Mouse (Mus musculus) kidney, postnatal 0 days (tissue): ENCODE measurements around the gene Rab21. TPM values are rescaled to one million over a fixed set of nuclear protein-coding genes. Genes with fewer than 3 reads are reported as not detected.

Experiments used
- ATAC-seq: fragments of 200-750 bp; cut with Nextera tagmentation; replicated peaks from 2 replicates; pipeline ENCODE4 v1.8.0; 2017; ENCODE audit warnings: low read depth, moderate number of reproducible peaks, moderate TSS enrichment, moderate library complexity; ENCODE audit not compliant: low FRiP score
- DNase-seq: peaks from one replicate; pipeline ENCODE4 v3.0.0-alpha.2; 2016; ENCODE audit warnings: low spot score
- H3K27ac ChIP-seq: fragments of 300-500 bp; sonication (generic); 2 replicates; pipeline ENCODE4 v1.5.1; 2014; ENCODE audit warnings: mild to moderate bottlenecking
- H3K27me3 ChIP-seq: fragments of 300-500 bp; sonication (generic); 2 replicates; pipeline ENCODE4 v1.6.1; 2014; ENCODE audit warnings: low read length, mixed read lengths; ENCODE audit not compliant: insufficient read depth
- H3K36me3 ChIP-seq: fragments of 300-500 bp; sonication (generic); 2 replicates; pipeline ENCODE4 v1.6.1; 2014; ENCODE audit warnings: low read length, mixed read lengths; ENCODE audit not compliant: insufficient read depth
- H3K4me1 ChIP-seq: fragments of 300-500 bp; sonication (generic); replicated peaks from 2 replicates; pipeline ENCODE4 v1.6.1; 2014; ENCODE audit warnings: antibody characterized with exemption, low read length, mixed read lengths; ENCODE audit not compliant: insufficient read depth
- H3K4me2 ChIP-seq: fragments of 300-500 bp; sonication (generic); 2 replicates; pipeline ENCODE4 v1.6.1; 2014; ENCODE audit warnings: mild to moderate bottlenecking, low read length, moderate library complexity, mixed read lengths
- H3K4me3 ChIP-seq: fragments of 300-500 bp; sonication (generic); replicated peaks from 2 replicates; pipeline ENCODE4 v1.5.1; 2014; ENCODE audit warnings: low read depth, low read length
- H3K9ac ChIP-seq: fragments of 300-500 bp; sonication (generic); 2 replicates; pipeline ENCODE4 v1.6.1; 2014; ENCODE audit warnings: low read depth, low read length
- H3K9me3 ChIP-seq: fragments of 300-500 bp; sonication (generic); replicated peaks from 2 replicates; pipeline ENCODE4 v1.6.1; 2016; ENCODE audit warnings: low read length, inconsistent platforms, mixed read lengths
- CTCF ChIP-seq: IDR thresholded peaks from 2 replicates; pipeline ENCODE4 v1.5.1; 2016; ENCODE audit warnings: antibody characterized with exemption, low read depth, mild to moderate bottlenecking, moderate library complexity
- WGBS: fragments of 180-500 bp; shearing (Covaris S2); extraction: QIAGEN DNeasy Blood & Tissue Kit; methylation state at CpG from one replicate; pipeline ENCODE4 v1.1.7; 2014; 5-methylcytosine and 5-hydroxymethylcytosine counted together
- polyA plus RNA-seq: library from polyadenylated mRNA; unstranded; fragments of >200 nt; fragmentation: Nextera tagmentation; extraction: Ambion mirVana; gene quantifications from 2 replicates; pipeline ENCODE4 v1.2.1, GENCODE M21; 2015

Gene Rab21
- polyA plus RNA-seq, 1 experiment from 2014 or later: 17.8 TPM

- H3K4me2 ChIP-seq: no peak overlapping the region
Measured at GRCm38 (mm10) chr10:115295162-115295561, 20.2 kb downstream of the Rab21 start.

GRCm38 (mm10) chr10:115294715-115295114 lies 20.7 kb downstream of the Rab21 start:
- Histone ChIP-seq H3K4me3 (no peak overlapping the region), H3K36me3 (peaks cover 38% of the 10 kb centered on the region), H3K9me3 (no peaks in the 10 kb centered on the region), H3K4me1 (no peaks in the 10 kb centered on the region), H3K27me3 (no peaks in the 10 kb centered on the region), H3K9ac (no peak overlapping the region), H3K4me2 (no peak overlapping the region), H3K27ac (no peak overlapping the region)
- ATAC-seq: no peak
- 95% methylated on average over 7 of the region's 7 CpGs for WGBS
- no peak for DNase-seq
- no peak for TF ChIP-seq CTCF

More at GRCm38 (mm10) chr10:115295162-115295561, 20.2 kb downstream of the Rab21 start:
- H3K36me3 ChIP-seq: peaks cover 42% of the 10 kb centered on the region
- no peak for ATAC-seq
- no peak overlapping the region for H3K4me3 ChIP-seq
- H3K27me3 ChIP-seq: no peaks in the 10 kb centered on the region
- WGBS: 94% methylated on average over 3 of the region's 3 CpGs
- no peak overlapping the region for H3K27ac ChIP-seq
- DNase-seq: no peak
- no peak overlapping the region for H3K9ac ChIP-seq
- TF ChIP-seq CTCF: no peak
- no peaks in the 10 kb centered on the region for H3K9me3 ChIP-seq
- no peaks in the 10 kb centered on the region for H3K4me1 ChIP-seq

GRCm38 (mm10) chr10:115293946-115294345 lies 21.4 kb downstream of the Rab21 start:
- WGBS: 91% methylated on average over 7 of the region's 7 CpGs
- no peak overlapping the region for H3K9ac ChIP-seq
- TF ChIP-seq CTCF: no peak
- H3K36me3 ChIP-seq: peaks cover 38% of the 10 kb centered on the region
- H3K4me1 ChIP-seq: no peaks in the 10 kb centered on the region
- no peak overlapping the region for H3K4me3 ChIP-seq
- no peak overlapping the region for H3K4me2 ChIP-seq
- no peaks in the 10 kb centered on the region for H3K9me3 ChIP-seq
- no peak overlapping the region for H3K27ac ChIP-seq
- H3K27me3 ChIP-seq: no peaks in the 10 kb centered on the region
- no peak for DNase-seq
- ATAC-seq: no peak

- Histone ChIP-seq H3K4me2 (no peak overlapping the region), H3K36me3 (peaks cover 54% of the 10 kb centered on the region), H3K4me3 (no peak overlapping the region), H3K4me1 (no peaks in the 10 kb centered on the region), H3K27me3 (no peaks in the 10 kb centered on the region), H3K27ac (no peak overlapping the region), H3K9ac (no peak overlapping the region), H3K9me3 (no peaks in the 10 kb centered on the region)
- DNase-seq: no peak
- 93% methylated on average over 9 of the region's 9 CpGs for WGBS
- no peak for ATAC-seq
- TF ChIP-seq CTCF: no peak
Measured at GRCm38 (mm10) chr10:115290671-115291070, 24.7 kb downstream of the Rab21 start.

- H3K27ac ChIP-seq: no peak overlapping the region
- no peak overlapping the region for H3K9ac ChIP-seq
- WGBS: 79% methylated on average over 8 of the region's 8 CpGs
- no peak overlapping the region for H3K4me3 ChIP-seq
- DNase-seq: no peak
- no peaks in the 10 kb centered on the region for H3K4me1 ChIP-seq
- H3K36me3 ChIP-seq: peaks cover 42% of the 10 kb centered on the region
- H3K27me3 ChIP-seq: no peaks in the 10 kb centered on the region
- no peak for ATAC-seq
- H3K4me2 ChIP-seq: no peak overlapping the region
- TF ChIP-seq CTCF: no peak
- H3K9me3 ChIP-seq: no peaks in the 10 kb centered on the region
Measured at GRCm38 (mm10) chr10:115288856-115289255, 26.5 kb downstream of the Rab21 start.

GRCm38 (mm10) chr10:115284170-115284569 lies 31.2 kb downstream of the Rab21 start:
- no peak for DNase-seq
- Histone ChIP-seq H3K4me2 (no peak overlapping the region), H3K4me3 (no peak overlapping the region), H3K27ac (no peak overlapping the region), H3K9ac (no peak overlapping the region), H3K27me3 (no peaks in the 10 kb centered on the region), H3K36me3 (peaks cover 22% of the 10 kb centered on the region; the same call in 1 of the 2 replicates), H3K9me3 (no peaks in the 10 kb centered on the region), H3K4me1 (no peaks in the 10 kb centered on the region)
- no peak for TF ChIP-seq CTCF
- 61% methylated on average over 10 of the region's 10 CpGs for whole genome bisulfite sequencing
- no peak for ATAC-seq

GRCm38 (mm10) chr10:115281381-115281780 lies 34.0 kb downstream of the Rab21 start:
- H3K9ac ChIP-seq: no peak overlapping the region
- H3K4me1 ChIP-seq: no peaks in the 10 kb centered on the region
- no peak overlapping the region for H3K27ac ChIP-seq
- H3K9me3 ChIP-seq: no peaks in the 10 kb centered on the region
- H3K27me3 ChIP-seq: no peaks in the 10 kb centered on the region
- ATAC-seq (no peak), DNase-seq (no peak)
- 87% methylated on average over 10 of the region's 10 CpGs for WGBS
- H3K4me2 ChIP-seq: no peak overlapping the region
- H3K36me3 ChIP-seq: 0 out of 2 replicates have a peak, but pooled peaks cover 3% of the 10 kb centered on the region
- H3K4me3 ChIP-seq: no peak overlapping the region
- TF ChIP-seq CTCF: no peak
